Mouse (Mus musculus) lung, adult 2 months (tissue): ENCODE measurements around the gene Ssna1. TPM values are rescaled to one million over a fixed set of nuclear protein-coding genes. Genes with fewer than 3 reads are reported as not detected.
A peak's percentile ranks its signal among the peaks of the same experiment; 100 is the strongest.

ENCODE experiments used
- DNase-seq: peaks from one replicate; pipeline ENCODE4 v3.0.0; 2022
- H3K4me1 ChIP-seq: fragments of 200-500 bp; 2 replicates; pipeline ENCODE4 v1.6.1; 2011; ENCODE audit warnings: low read length; ENCODE audit not compliant: control insufficient read depth, insufficient read depth
- H3K4me3 ChIP-seq: fragments of 200-500 bp; replicated peaks from 2 replicates; pipeline ENCODE3; 2011; ENCODE audit warnings: low read depth, mild to moderate bottlenecking, control low read depth, low read length; ENCODE audit errors: extremely low read depth
- CTCF ChIP-seq: fragments of 200-500 bp; IDR thresholded peaks from 2 replicates; pipeline ENCODE4 v1.5.1; 2011; ENCODE audit warnings: mild to moderate bottlenecking, low read length, control low read depth; ENCODE audit not compliant: insufficient read depth
- POLR2A ChIP-seq: fragments of 200-500 bp; IDR thresholded peaks from 2 replicates; pipeline ENCODE4 v1.6.1; 2011; ENCODE audit warnings: low read depth, mild to moderate bottlenecking, control low read depth, low read length, borderline replicate concordance; ENCODE audit errors: extremely low read depth
- WGBS: fragments of 180-500 bp; shearing (Covaris S2); methylation state at CpG from one replicate; pipeline ENCODE4 v1.1.7; 2018; 5-methylcytosine and 5-hydroxymethylcytosine counted together
- polyA plus RNA-seq: library from polyadenylated mRNA; depleted of rRNA; stranded (reverse); fragments of >200 nt; gene quantifications from 2 replicates; pipeline ENCODE4 v1.2.3, GENCODE M21; 2012

Gene Ssna1
- polyA plus RNA-seq, 1 experiment, result 41.6 TPM

DNA sequence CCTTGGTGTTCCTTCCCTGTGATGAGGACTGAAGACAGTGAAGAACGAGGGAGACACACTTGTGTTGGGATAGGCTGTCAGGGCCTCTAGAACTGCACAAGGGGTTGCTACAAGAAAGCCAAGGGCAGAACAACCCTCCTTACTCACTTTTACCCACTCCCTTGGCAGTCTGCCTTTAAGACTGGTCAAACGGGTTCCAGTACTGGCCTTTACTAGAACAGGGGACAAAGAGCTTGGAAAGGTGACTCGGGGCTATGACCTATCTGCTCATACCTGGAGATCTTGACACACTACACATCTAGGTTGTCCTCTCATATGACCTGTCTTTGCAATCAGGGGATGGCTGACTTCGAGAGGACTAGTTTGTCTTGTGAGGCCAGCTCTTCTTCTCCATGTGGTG, 34.7 kb downstream of the Ssna1 start:
- no peak for TF ChIP-seq POLR2A
- no peak for TF ChIP-seq CTCF
- 44% methylated on average over 4 of the region's 4 CpGs for WGBS
- DNase-seq, result peak; percentile 64
- peaks cover 6% of the 10 kb centered on the region for H3K4me1 ChIP-seq
- H3K4me3 ChIP-seq, result no peak overlapping the region

DNA sequence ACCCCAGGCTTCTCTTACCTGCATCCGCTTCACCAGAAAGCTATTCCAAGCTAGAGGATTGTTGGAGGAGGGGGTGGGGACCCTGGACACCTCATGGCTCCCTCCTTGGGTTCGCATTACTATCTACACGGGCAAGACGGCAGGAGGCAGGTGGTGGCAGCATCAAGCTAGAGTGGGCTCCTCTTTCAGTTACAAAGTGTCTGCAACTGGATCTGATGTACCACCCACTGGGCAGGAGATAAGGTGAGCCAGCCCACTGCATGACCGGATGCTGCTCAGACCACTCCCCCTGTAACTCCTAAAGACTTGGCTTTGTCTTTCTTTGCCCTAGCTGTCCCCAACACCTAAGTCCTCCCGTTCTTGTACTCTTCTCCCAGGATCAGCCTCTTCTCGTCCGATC, 35.6 kb downstream of the Ssna1 start, which contains the start of gene Rnf224:
Gene Rnf224, minus strand, starts transcription at position 174 of the 400 bp plus-strand sequence.
- DNase-seq, result no peak
- Histone ChIP-seq H3K4me3 (no peak within 1 kb of the TSS), H3K4me1 (peaks cover 5% of the 10 kb centered on the region)
- TF ChIP-seq CTCF (no peak), POLR2A (no peak)
- WGBS, result 30% methylated on average over 8 of the region's 8 CpGs

DNA sequence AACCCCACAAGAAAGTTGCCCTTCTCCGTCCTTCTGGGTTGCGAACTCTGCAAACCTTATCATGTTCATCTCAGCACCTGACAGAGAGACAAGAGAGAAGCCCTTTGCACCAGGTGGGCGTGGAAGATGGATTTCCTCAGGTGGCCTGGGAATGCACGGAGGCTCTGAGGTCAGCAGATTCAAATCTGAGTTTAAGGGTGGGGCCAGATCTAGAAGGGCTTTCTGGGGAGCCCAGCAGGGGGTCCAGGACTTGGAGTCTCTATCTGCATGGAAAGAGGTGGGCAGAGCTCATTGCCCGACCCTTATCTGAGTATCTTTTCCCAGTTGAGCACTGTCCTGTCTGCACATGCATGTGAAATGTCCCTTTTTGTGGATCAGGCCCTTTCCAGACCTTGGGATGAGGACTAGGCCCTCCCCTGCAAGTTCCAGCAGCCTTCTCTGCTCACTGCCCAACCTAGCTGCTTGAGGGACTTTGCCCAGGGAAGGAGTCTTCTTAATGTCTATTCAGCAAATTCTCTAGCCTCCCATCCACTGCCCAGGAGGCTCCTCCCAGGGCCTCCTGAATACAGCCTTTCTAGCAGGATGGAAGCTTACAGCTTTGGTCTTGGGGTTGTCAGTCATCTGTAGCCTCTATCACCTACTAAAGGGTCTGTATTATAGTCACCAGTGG, 37.6 kb downstream of the Ssna1 start:
- no peak for DNase-seq
- Histone ChIP-seq H3K4me3 (no peak overlapping the region), H3K4me1 (0 out of 2 replicates have a peak, but pooled peaks cover 2% of the 10 kb centered on the region)
- TF ChIP-seq CTCF (no peak), POLR2A (no peak)
- 55% methylated on average over 5 of the region's 5 CpGs for WGBS

DNA sequence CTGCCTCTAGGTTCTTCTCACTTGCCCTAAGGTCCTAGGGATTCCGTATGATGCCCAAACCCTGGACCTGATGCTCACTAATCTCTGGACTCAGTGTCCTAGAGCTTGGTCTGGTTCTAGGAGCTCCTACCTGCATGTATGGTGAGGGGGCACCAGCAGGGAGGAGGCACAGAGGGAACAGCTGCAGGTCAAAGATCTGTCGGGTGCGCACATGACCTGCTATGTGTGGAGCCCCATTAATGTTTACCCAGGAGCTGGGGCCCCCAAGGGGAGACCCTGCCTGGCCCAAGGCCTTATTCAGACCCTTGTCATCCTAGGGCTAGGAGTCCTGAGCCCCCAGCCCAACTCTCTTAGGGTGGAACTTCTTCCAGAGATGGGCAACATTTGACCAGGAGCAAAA, 38.2 kb downstream of the Ssna1 start, which contains the start of gene Slc34a3:
Gene Slc34a3, minus strand, starts transcription at position 315 of the 400 bp plus-strand sequence.
- DNase-seq, result no peak
- TF ChIP-seq POLR2A (no peak), CTCF (no peak)
- WGBS, result 70% methylated on average over 3 of the region's 3 CpGs
- Histone ChIP-seq H3K4me1 (peaks cover 2% of the 10 kb centered on the region; the same call in 1 of the 2 replicates), H3K4me3 (no peak within 1 kb of the TSS)

DNA sequence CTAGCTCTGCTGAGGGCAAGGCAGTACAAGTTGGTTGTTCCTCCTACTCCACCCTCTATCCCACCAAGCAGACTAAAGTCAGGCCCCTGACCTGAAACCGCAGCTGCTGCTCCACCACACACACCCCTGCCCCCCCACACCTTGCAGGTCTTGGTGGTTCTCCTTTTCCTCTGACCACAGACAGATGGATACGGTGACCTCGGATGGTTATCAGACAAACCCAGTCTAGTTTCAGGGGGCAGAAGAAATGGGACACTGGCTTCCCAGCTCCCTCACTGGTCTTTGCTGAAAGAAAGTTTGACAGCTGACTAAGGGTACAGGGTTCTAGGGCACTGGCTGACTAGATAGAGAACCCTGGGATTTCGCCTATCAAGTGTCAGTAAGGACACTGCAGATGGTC, 38.8 kb downstream of the Ssna1 start:
- TF ChIP-seq POLR2A, result no peak
- TF ChIP-seq CTCF, result no peak
- Histone ChIP-seq H3K4me1 (peaks cover 6% of the 10 kb centered on the region; the same call in 1 of the 2 replicates), H3K4me3 (no peak overlapping the region)
- no peak for DNase-seq
- 56% methylated on average over 4 of the region's 4 CpGs for WGBS

DNA sequence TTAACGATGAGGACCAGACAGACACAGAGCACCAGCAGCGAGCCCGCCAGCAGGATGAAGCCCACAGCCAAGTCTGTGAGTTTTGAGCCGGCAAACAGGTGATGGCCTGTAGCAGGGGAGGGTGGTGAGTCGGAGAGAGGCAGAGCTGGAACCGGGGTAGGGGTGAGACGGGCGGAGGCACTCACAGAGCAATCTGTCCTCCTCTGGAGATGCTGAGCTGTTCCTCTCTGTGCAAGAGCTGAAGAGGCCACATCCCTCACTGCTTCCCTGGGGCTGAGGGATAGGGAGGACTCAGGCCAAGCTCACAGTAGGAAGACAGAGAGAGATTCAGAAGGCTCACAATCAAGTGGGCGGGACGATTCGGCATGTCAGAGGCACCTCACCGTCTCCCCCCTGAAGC, 41.2 kb downstream of the Ssna1 start:
- DNase-seq, result no peak
- H3K4me1 ChIP-seq, result peaks cover 10% of the 10 kb centered on the region
- TF ChIP-seq POLR2A, result no peak
- no peak for TF ChIP-seq CTCF
- no peak overlapping the region for H3K4me3 ChIP-seq
- WGBS, result 64% methylated on average over 12 of the region's 12 CpGs

DNA sequence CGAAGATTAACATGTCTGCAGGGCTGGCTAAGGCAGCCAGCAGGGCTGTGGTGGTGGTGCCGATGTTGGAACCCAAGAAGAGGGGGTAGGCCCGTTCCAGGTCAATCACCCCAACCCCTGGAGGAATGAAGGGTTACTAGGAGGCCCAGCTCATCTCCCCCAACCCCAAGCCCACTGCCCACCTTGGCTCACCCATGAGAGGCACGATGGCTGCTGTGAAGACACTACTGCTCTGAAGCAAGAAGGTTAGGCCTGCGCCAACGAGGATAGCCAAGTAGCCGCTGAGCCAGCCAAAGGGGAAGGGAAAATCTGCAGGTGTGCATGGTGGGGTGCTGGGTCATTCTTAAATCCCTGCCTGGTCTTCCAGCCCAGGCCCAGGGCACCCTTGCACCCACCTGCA, 41.7 kb downstream of the Ssna1 start:
- TF ChIP-seq CTCF, result no peak
- no peak for TF ChIP-seq POLR2A
- DNase-seq, result no peak
- Histone ChIP-seq H3K4me1 (peaks cover 10% of the 10 kb centered on the region), H3K4me3 (no peak overlapping the region)
- WGBS, result 84% methylated on average over 7 of the region's 7 CpGs

DNA sequence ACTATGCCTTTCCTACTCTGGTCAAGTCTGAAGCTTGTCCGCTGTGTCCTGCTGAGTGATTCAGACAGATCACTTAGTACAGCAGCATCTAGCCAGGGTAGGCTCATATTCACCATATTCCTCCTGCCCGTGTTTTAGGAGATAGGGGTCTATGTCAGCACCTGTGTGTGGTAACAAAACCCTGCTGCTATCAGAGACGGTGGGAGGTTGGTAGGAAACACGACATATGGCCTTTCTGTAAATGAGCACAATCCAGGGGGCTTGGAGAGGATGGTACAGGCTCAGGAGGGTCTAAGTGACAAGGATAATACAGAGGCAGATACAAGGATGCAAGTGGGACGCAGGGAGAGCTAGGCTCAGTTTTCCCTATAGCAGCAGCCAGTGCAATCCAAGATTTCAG, 42.7 kb downstream of the Ssna1 start:
- H3K4me3 ChIP-seq, result no peak overlapping the region
- H3K4me1 ChIP-seq, result peaks cover 12% of the 10 kb centered on the region
- no peak for DNase-seq
- WGBS, result 84% methylated on average over 5 of the region's 5 CpGs
- TF ChIP-seq POLR2A (no peak), CTCF (no peak)

DNA sequence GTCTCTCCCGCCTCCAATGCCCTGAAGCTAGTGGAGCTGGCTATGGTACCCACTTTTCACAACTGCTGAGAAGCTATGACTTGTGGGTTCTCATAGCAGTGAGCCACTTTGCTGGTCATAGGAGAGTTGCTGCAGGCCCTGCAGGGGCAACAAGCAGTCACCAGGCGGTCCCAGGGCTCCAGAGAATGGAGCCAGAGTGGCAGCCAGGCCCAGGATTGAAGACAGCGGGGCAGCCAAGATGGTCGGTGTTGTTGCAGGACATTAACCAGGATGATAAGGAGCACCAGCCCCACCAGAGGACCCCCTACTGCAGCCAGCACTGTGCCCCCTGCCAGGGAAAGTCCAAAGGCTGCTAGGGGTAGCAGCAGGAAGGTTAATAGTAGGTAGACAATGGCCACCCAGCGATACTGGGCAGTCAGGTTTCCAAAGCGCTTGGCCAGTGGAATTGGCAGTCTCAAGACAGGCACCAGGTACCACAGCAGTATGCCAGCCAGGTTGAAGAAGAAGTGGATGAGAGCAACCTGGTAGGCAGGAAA, 43.2 kb downstream of the Ssna1 start:
- 67% methylated on average over 6 of the region's 6 CpGs for WGBS

DNA sequence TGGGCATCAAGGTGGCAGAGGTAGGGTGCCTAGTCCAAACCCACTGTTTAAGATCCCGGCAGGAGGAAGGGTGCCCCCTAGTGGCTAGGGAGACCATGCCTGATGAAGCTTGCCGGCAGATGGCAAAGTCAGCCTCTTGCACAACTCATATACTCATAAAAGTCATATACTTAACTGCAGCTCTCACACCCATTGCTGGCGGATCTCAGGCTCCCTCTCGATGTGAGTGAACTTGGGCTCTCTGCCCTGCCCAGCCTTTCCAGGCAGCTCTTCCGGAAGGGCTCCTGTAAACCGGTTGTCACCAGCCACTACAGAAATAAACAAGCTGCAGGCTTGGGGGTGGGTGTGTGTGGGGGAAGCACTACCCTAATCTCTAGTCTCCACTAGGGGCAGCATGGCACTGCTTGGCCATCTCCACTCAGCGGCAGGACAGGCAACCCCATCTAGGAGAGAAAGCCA, 43.8 kb downstream of the Ssna1 start:
- peaks cover 15% of the 10 kb centered on the region for H3K4me1 ChIP-seq
- under 1% methylated on average over 7 of the region's 7 CpGs for WGBS
- DNase-seq, result peak; percentile 82
- H3K4me3 ChIP-seq, result peak overlapping the region; percentile 45
- TF ChIP-seq POLR2A (0 out of 2 replicates have a peak, but pooled peaks have one; percentile 15), CTCF (peak; percentile 95)

More for the DNA sequence above, 43.2 kb downstream of the Ssna1 start:
- peaks cover 12% of the 10 kb centered on the region for H3K4me1 ChIP-seq
- DNase-seq, result no peak
- TF ChIP-seq CTCF, result no peak
- no peak overlapping the region for H3K4me3 ChIP-seq
